Mouse (Mus musculus) embryo, embryonic 9.5 days (tissue): ENCODE results near the gene Slc5a3.

Source experiments
- DNase-seq: peaks from one replicate; pipeline ENCODE4 v3.0.0-alpha.2; 2017; ENCODE audit errors: extremely low spot score

Slc5a3 gene

DNA sequence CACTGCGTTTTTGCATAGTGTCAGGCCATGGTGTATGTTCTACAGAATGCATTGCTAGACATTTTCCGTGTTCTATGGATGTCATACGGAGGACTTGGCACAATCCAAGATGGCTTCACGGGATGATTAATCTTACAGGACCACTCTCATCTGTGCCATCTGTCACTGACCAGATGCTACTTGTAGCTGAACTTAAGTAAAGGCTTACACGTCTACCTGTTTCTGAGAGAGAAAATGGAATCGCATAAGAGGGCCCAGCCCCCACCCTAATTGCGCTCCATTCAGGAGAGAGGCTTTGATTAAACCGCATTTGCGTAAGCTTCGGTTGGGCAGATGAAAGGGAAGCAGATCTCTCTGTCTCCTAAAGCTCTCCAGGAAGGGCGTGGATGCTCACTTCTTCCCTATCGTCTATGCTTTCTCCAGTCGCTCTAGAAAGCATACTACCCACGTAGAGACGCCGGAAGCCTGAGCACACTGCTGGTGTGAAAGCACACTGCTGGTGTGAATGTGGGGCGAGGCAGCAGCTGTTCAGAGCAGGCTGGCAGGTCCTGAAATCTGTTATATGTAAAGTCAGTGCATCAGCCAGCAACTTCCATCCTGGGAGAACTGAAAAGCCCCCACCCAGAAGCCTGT is 62.9 kb downstream of the Slc5a3 start:
- no peak for DNase-seq

DNA sequence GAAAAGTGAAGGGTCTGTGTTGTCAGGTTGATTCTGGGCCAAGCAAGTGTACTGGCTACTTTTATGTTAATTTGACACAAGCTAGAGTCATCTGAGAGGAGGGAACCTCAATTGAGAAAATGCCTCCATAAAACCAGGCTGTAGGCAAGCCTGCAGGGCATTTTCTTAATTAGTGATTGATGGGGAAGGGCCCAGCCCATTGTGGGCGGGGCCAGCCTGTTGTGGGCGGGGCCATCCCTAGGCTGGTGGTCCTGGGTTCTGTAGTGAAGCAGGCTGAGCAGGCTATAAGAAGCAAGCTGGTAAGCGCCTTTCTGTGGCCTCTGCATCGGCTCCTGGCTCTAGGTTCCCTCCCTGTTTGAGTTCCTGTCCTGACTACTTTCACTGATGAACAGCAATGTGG is 69.1 kb downstream of the Slc5a3 start:
- DNase-seq = no peak

DNA sequence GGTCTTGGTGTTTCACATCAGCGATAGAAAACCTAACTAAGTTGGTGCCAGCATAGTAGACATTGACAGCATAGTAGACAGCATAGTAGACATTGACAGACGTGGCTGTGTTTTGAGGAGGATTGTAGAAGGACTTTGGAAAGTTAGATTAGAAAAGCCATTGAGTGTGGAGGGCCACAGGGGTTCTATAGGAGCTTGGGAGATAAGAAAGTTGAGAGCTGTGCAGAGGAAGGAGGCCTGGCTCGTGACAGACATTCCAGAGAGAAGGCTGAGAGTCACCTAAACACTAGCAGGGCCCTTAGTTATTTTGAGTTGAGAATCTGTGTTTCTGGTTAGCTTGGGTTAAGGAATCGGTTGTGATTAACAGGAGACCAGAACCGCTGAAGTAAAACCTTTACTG is 69.5 kb downstream of the Slc5a3 start:
- no peak for DNase-seq

DNA sequence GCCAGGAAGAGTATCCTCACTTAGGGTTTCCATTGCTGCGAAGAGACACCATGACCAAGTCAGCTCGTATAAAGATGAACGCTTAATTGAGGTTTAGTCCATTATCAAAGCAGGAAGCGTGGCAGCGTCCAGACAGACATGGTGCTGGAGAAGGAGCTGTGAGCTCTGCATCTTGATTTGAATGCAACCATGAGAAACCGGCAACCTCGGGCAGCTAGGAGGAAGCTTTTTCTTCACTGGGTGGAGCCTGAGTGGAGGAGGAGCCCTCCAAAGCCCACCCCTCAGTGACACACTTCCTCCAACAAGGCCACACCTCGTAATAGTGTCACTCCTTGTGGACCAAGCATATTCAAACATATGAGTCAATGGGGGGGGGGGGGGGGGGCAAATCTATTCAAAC is 71.7 kb downstream of the Slc5a3 start:
- no peak for DNase-seq

DNA sequence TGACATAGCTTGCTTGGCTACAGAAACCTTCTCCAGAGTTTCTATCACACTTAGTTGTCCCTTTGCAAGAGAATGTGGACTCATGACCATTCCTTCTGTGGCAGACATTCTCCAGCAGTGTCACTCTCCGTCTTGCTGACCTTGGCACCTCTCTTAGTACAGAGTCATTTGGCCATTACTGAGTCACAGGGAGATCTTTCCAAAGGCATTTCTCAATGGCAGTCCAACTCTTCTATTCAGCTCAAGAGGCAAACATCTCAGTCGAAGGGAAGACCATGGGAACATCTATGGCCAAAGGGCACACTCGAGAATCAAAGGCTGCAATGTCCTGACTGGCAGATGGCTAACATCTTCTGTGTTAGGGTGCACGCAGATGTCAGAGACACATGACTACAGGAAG is 74.4 kb downstream of the Slc5a3 start:
- DNase-seq = no peak

DNA sequence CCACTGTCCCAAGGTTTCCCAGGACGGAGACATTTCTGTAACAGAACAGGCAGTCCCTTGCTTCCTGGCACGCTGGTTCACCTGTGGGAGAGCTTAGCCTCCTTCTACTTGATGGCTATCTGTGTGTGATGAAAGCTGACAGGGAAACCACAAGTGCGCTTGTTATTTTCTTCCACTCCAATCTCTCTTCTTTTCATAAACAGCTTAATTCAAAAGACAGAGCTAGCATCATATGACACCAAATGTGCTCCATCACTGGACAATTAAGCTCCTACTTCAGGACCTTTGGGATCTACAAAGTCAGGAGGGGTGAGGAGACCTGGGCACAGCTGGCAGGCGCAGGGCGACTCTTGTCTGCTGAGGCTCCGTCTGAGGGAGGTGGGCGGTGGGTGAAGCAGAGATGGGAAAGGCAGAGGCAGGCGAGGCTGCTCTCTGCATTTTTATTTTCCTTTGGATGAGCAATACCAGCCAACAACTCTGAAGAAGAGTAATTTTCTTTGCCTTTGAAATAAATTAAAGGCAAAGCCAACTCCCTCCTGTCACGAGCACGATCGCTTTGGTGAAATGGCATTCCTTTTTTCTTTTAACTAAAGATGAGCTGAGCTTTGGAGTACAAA is 76.1 kb downstream of the Slc5a3 start:
- no peak for DNase-seq

DNA sequence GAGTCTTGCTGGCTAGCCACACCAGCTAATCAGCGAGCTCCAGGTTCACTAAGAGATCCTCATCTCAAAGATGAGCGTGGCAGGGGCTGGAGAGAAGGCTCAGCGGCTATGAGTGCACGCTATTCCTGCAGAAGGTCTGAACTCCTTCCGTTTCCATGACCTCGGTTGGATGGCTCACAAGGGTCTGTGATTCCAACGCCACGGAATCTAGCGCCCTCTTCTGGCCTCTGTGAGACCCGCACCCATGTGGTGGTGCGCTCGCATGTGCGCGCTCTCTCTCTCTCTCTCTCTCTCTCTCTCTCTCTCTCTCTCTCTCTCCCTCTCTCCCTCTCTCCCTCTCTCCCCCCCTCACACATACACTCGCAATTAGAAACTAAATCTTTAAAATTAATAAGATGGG is 78.2 kb downstream of the Slc5a3 start:
- no peak for DNase-seq
